Mouse (Mus musculus): ENCODE measurements around the gene Corin. TPM values are rescaled to one million over a fixed set of nuclear protein-coding genes. Genes with fewer than 3 reads are reported as not detected.

Gene Corin
- polyA plus RNA-seq, 1 experiment from 2014 or later: 6.0 TPM

GRCm38 (mm10) chr5:72365801-72366200 is 138.5 kb downstream of the Corin start:
- Histone ChIP-seq H3K27ac (no peak overlapping the region), H3K4me1 (no peaks in the 10 kb centered on the region), H3K9me3 (replicated peaks) (no peaks in the 10 kb centered on the region), H3K36me3 (no peaks in the 10 kb centered on the region), H3K4me2 (no peak overlapping the region), H3K27me3 (no peaks in the 10 kb centered on the region), H3K9ac (no peak overlapping the region), H3K4me3 (replicated peaks) (no peak overlapping the region)
- ATAC-seq (replicated peaks; ENCODE audit: low FRiP score): no peak
- 80% methylated on average over 4 of the region's 4 CpGs for WGBS

DNA sequence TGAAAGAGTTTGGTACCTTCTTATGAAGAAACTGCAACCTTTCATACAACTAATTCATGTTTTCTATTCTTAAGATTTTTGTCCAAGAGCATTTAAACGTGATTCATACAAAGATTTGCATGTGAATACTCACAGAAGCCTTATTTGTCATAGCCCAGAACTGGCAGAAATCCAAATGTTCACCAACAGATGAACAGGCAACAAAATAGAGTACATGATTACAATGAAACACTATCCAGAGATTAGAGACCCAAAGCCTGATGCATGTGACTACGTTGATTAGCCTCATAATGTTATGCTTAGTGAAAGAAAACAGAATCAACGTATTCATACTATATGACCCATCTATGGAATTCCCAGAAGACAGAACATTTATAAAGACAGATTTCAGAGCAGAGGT is 140.4 kb downstream of the Corin start:
- H3K9me3 ChIP-seq (replicated peaks): no peaks in the 10 kb centered on the region
- H3K4me3 ChIP-seq (replicated peaks): no peak overlapping the region
- 79% methylated on average over 3 of the region's 3 CpGs for WGBS
- no peaks in the 10 kb centered on the region for H3K36me3 ChIP-seq
- H3K4me1 ChIP-seq: no peaks in the 10 kb centered on the region
- ATAC-seq (replicated peaks; ENCODE audit: low FRiP score): no peak
- H3K4me2 ChIP-seq: no peak overlapping the region
- H3K9ac ChIP-seq: no peak overlapping the region
- H3K27ac ChIP-seq: no peak overlapping the region
- H3K27me3 ChIP-seq: no peaks in the 10 kb centered on the region

DNA sequence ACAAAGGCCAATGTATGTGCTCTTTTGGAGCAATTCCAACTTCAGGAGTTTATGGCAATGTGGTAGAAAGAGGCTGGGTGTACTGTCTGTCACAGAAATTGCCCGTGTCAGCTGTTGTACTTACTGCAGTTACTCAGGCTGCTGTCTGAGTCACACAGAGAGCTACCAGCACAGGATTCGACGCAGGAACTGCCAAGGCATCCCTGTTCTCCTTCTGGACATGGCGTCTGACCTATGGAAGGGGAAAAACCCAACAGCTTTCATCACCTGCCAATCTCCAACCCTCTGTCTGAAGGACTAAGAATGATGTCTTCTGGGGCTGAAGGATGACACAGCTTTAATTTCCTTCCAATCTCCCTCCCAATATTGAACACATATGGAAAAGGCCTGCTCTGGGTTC is 150.5 kb downstream of the Corin start:
- H3K27me3 ChIP-seq: no peaks in the 10 kb centered on the region
- H3K4me3 ChIP-seq (replicated peaks): no peak overlapping the region
- H3K4me2 ChIP-seq: no peak overlapping the region
- H3K36me3 ChIP-seq: no peaks in the 10 kb centered on the region
- no peaks in the 10 kb centered on the region for H3K4me1 ChIP-seq
- WGBS: 80% methylated on average over 4 of the region's 4 CpGs
- no peak overlapping the region for H3K9ac ChIP-seq
- H3K27ac ChIP-seq: no peak overlapping the region
- no peaks in the 10 kb centered on the region for H3K9me3 ChIP-seq (replicated peaks)
- no peak for ATAC-seq (replicated peaks; ENCODE audit: low FRiP score)

DNA sequence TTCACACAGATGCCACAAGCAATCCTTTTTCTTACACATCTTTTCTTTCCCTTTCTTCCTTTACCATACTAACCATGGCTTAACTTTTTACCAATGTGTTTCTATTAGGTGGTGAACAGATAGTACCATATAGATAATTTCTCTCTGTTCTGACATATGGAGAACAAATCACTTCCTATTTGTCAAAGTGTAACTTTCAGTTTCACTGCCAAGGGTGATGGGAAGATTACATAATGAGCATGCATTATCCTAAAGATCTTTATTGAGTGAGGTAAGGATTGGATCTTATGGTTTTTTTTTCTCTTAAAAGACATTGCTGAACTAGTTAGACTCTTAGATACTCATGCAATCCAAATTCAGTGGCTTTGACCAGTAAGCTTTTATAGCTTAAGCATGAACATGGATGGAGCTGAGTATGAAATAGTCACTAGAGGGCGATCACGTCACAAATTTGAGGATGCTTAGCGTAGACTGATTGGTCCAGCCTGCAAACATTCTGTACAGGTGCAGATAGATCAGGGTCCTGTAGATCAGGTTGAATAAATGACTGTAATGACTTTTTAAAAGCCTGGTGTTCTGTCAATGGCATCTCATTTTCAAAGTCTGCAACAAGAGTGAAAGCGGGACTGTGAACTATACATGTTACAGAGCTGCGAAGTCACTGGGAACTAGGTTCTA is 154.1 kb downstream of the Corin start:
- no peak overlapping the region for H3K4me3 ChIP-seq (replicated peaks)
- ATAC-seq (replicated peaks; ENCODE audit: low FRiP score): peak; percentile 83
- no peak overlapping the region for H3K9ac ChIP-seq
- no peaks in the 10 kb centered on the region for H3K4me1 ChIP-seq
- WGBS: 30% methylated on average over 5 of the region's 5 CpGs
- no peaks in the 10 kb centered on the region for H3K9me3 ChIP-seq (replicated peaks)
- no peak overlapping the region for H3K4me2 ChIP-seq
- no peak overlapping the region for H3K27ac ChIP-seq
- no peaks in the 10 kb centered on the region for H3K36me3 ChIP-seq
- H3K27me3 ChIP-seq: no peaks in the 10 kb centered on the region

DNA sequence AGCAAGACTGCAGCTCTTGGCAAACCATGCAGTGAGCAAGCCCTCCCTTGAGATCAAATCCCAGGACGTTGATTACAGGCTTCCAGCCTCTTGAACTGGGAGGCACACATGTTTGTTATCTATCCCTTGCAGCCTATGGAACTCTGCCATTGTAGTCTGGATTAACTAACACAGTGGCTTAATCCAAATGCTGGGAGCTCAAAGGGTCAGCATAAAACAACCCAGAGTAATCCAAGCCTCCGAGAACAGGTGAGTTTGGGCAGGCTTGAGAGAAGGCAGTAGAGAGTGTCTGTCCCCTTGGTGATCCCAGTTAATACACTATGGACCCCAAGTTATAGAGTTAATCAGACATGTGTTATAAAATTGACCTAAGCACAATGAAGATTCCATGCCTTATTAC is 155.7 kb downstream of the Corin start:
- H3K36me3 ChIP-seq: no peaks in the 10 kb centered on the region
- H3K27me3 ChIP-seq: no peaks in the 10 kb centered on the region
- no peak overlapping the region for H3K27ac ChIP-seq
- ATAC-seq (replicated peaks; ENCODE audit: low FRiP score): no peak
- H3K4me3 ChIP-seq (replicated peaks): no peak overlapping the region
- WGBS: 70% methylated on average over 2 of the region's 2 CpGs
- no peak overlapping the region for H3K4me2 ChIP-seq
- H3K9me3 ChIP-seq (replicated peaks): no peaks in the 10 kb centered on the region
- H3K9ac ChIP-seq: no peak overlapping the region
- no peaks in the 10 kb centered on the region for H3K4me1 ChIP-seq

- ATAC-seq (replicated peaks; ENCODE audit: low FRiP score): no peak
- Histone ChIP-seq H3K4me3 (replicated peaks) (no peak overlapping the region), H3K27me3 (no peaks in the 10 kb centered on the region), H3K9me3 (replicated peaks) (no peaks in the 10 kb centered on the region), H3K27ac (no peak overlapping the region), H3K4me1 (no peaks in the 10 kb centered on the region), H3K36me3 (no peaks in the 10 kb centered on the region), H3K4me2 (no peak overlapping the region), H3K9ac (no peak overlapping the region)
- WGBS: 70% methylated on average over 5 of the region's 5 CpGs
Observed at GRCm38 (mm10) chr5:72335873-72336272, 168.4 kb downstream of the Corin start.

DNA sequence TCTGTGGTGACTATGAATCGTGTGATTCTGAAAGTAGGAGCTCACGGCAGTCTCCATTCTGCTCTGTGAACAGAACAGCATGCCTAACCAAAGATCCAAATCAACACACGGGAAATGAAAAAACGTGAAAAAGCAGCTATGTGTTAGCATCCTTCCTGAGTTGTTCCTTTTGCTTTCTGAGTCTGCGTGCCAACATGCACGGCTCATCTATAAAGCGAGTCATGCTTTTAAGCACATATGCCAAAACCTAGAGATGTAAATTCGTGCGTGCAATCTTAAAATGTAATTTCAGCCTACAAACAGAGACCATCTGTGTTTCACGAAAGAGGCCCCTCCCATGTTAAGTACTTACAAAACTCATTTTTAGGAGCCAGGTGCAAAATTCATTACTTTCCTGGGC is 171.4 kb downstream of the Corin start:
- ATAC-seq (replicated peaks; ENCODE audit: low FRiP score): no peak
- Histone ChIP-seq H3K27me3 (no peaks in the 10 kb centered on the region), H3K9me3 (replicated peaks) (no peaks in the 10 kb centered on the region), H3K27ac (no peak overlapping the region), H3K36me3 (no peaks in the 10 kb centered on the region), H3K4me2 (no peak overlapping the region), H3K4me3 (replicated peaks) (no peak overlapping the region), H3K9ac (no peak overlapping the region), H3K4me1 (peaks cover 6% of the 10 kb centered on the region)
- 85% methylated on average over 10 of the region's 10 CpGs for WGBS

- H3K27me3 ChIP-seq: no peaks in the 10 kb centered on the region
- H3K9me3 ChIP-seq (replicated peaks): no peaks in the 10 kb centered on the region
- no peaks in the 10 kb centered on the region for H3K36me3 ChIP-seq
- no peak overlapping the region for H3K4me2 ChIP-seq
- peaks cover 6% of the 10 kb centered on the region for H3K4me1 ChIP-seq
- H3K27ac ChIP-seq: no peak overlapping the region
- 43% methylated on average over 2 of the region's 2 CpGs for WGBS
- H3K4me3 ChIP-seq (replicated peaks): no peak overlapping the region
- no peak overlapping the region for H3K9ac ChIP-seq
- no peak for ATAC-seq (replicated peaks; ENCODE audit: low FRiP score)
Observed at GRCm38 (mm10) chr5:72331217-72331616, 173.1 kb downstream of the Corin start.

- no peaks in the 10 kb centered on the region for H3K36me3 ChIP-seq
- no peak for ATAC-seq (replicated peaks; ENCODE audit: low FRiP score)
- H3K27ac ChIP-seq: no peak overlapping the region
- no peak overlapping the region for H3K4me2 ChIP-seq
- no peak overlapping the region for H3K4me3 ChIP-seq (replicated peaks)
- H3K9me3 ChIP-seq (replicated peaks): no peaks in the 10 kb centered on the region
- H3K27me3 ChIP-seq: no peaks in the 10 kb centered on the region
- peaks cover 6% of the 10 kb centered on the region for H3K4me1 ChIP-seq
- 69% methylated on average over 11 of the region's 11 CpGs for WGBS
- H3K9ac ChIP-seq: no peak overlapping the region
Observed at GRCm38 (mm10) chr5:72330648-72331047, 173.6 kb downstream of the Corin start.

DNA sequence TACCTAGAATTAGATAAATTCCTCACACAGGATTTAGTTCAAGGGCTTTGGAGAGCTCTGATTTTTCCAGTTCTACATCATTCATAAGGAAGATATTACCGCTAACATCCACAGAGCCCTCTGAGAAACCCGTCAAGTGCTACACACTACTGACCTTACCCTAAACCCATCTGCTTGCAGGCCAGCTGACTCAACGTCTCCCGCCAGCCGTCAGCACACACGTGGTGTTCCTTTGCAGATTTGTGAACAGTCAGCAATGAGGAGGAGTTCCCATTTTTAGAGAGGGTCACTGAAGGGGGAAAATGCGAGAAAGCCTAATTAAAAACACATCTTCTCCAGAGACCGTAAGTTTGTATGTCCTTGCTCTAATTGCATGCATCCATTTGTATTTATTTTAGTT is 174.8 kb downstream of the Corin start:
- 39% methylated on average over 8 of the region's 8 CpGs for WGBS
- H3K27me3 ChIP-seq: no peaks in the 10 kb centered on the region
- no peak overlapping the region for H3K4me2 ChIP-seq
- no peak for ATAC-seq (replicated peaks; ENCODE audit: low FRiP score)
- H3K4me3 ChIP-seq (replicated peaks): no peak overlapping the region
- H3K9ac ChIP-seq: no peak overlapping the region
- peaks cover 6% of the 10 kb centered on the region for H3K4me1 ChIP-seq
- H3K9me3 ChIP-seq (replicated peaks): no peaks in the 10 kb centered on the region
- H3K36me3 ChIP-seq: no peaks in the 10 kb centered on the region
- H3K27ac ChIP-seq: no peak overlapping the region

DNA sequence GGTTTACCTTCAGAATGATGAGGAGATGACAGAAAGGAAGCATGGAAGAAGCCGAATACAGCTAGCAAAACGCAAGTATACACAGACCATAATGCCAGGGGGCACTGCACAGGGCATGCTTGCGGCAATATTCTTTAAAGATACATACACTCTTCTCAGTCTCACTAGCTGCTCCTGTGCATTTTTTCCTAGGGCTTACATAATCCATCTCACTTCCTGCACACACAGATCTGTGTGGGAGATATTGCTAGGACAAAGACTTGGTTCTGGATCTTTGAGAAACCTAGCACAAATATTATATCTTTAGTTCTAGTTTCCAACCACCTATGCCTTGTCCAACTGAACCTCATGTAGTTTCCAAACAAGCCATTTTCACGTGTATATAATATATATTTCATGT is 189.0 kb downstream of the Corin start:
- no peaks in the 10 kb centered on the region for H3K36me3 ChIP-seq
- H3K4me3 ChIP-seq (replicated peaks): no peak overlapping the region
- H3K9ac ChIP-seq: no peak overlapping the region
- 80% methylated on average over 4 of the region's 4 CpGs for WGBS
- no peaks in the 10 kb centered on the region for H3K9me3 ChIP-seq (replicated peaks)
- H3K4me1 ChIP-seq: no peaks in the 10 kb centered on the region
- no peak overlapping the region for H3K27ac ChIP-seq
- H3K4me2 ChIP-seq: no peak overlapping the region
- ATAC-seq (replicated peaks; ENCODE audit: low FRiP score): no peak
- H3K27me3 ChIP-seq: no peaks in the 10 kb centered on the region

- Histone ChIP-seq H3K36me3 (peaks cover 9% of the 10 kb centered on the region), H3K4me3 (replicated peaks) (no peak overlapping the region), H3K27me3 (no peaks in the 10 kb centered on the region), H3K9me3 (replicated peaks) (no peaks in the 10 kb centered on the region), H3K9ac (no peak overlapping the region), H3K27ac (no peak overlapping the region), H3K4me2 (no peak overlapping the region), H3K4me1 (no peaks in the 10 kb centered on the region)
- ATAC-seq (replicated peaks; ENCODE audit: low FRiP score): no peak
- 90% methylated on average over 10 of the region's 10 CpGs for WGBS
Observed at GRCm38 (mm10) chr5:72298418-72299104, 205.7 kb downstream of the Corin start.

DNA sequence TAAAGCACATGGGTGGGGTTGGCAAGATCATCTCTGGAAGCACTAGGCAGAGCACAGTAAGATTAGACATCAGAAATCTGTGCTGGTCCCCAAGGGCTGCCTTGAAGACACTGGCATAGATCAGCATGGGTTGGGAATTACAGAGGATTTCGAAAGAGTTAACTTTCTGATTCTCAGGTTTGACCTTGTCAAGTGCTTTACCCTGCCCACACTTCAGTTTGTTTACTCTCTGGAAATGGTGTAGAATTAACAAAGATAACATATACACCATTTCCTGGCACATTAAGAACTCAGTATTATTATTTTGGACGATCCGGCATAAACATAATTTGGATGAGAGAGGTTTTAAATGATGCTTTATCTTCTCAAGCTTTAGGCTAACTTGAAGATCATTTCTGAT is 219.2 kb downstream of the Corin start:
- H3K27me3 ChIP-seq: no peaks in the 10 kb centered on the region
- no peak overlapping the region for H3K4me3 ChIP-seq (replicated peaks)
- no peaks in the 10 kb centered on the region for H3K9me3 ChIP-seq (replicated peaks)
- H3K4me1 ChIP-seq: peaks cover 16% of the 10 kb centered on the region; the same call in 1 of the 2 replicates
- peaks cover 20% of the 10 kb centered on the region for H3K36me3 ChIP-seq
- WGBS: 26% methylated on average over 3 of the region's 3 CpGs
- H3K27ac ChIP-seq: no peak overlapping the region
- H3K9ac ChIP-seq: no peak overlapping the region
- H3K4me2 ChIP-seq: no peak overlapping the region
- no peak for ATAC-seq (replicated peaks; ENCODE audit: low FRiP score)
